Mouse (Mus musculus) E14TG2a.4 (cell line): ENCODE measurements around the gene Hist1h2bg.
"Not testable (repeated sequence)": the region's sequence is repeated elsewhere in the genome, so short reads cannot be mapped to it uniquely, and the experiment has no call there.

Experiments
- CTCF ChIP-seq: conservative IDR thresholded peaks from 2 replicates; pipeline ENCODE4 v1.5.1; 2014; ENCODE audit warnings: low read length
- POU5F1 ChIP-seq: IDR thresholded peaks from 2 replicates; pipeline ENCODE4 v1.6.1; 2014; ENCODE audit warnings: low read length, borderline replicate concordance

- TF ChIP-seq CTCF, POU5F1: not testable (repeated sequence)
These were observed 755 bp upstream of the Hist1h2bg start for GRCm38 (mm10) chr13:23570261-23571021.
